Mouse (Mus musculus) ES-Bruce4 (cell line): Measurements from ENCODE around the gene Pcnt.

Experiments used
- CTCF ChIP-seq: IDR thresholded peaks from one replicate; pipeline ENCODE4 v1.8.1; 2011; ENCODE audit warnings: low read depth, low read length
- EP300 ChIP-seq: IDR thresholded peaks from 2 replicates; pipeline ENCODE4 v1.6.1; 2011; ENCODE audit warnings: low read depth, low read length; ENCODE audit not compliant: insufficient read depth

DNA sequence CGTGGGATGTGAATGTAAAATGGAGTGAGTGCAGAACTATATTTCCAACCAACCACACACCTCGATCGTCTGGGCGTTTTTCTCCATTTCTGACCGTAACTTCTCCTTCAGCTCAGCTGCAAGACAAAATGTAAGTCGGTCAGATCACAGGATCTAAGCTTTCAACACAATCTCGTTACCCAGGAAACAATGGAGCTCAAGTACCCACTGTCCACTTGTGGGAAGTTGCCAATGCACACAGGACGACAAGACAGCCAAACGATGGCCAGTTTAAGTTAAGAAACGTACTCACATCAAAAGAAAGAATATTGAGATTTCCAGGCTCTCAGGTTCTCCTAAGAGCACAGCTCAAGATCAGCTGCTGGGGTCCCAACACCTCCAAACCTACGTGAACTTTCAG is 8.7 kb downstream of the Pcnt start:
- TF ChIP-seq CTCF (no peak), EP300 (no peak)
